Mouse (Mus musculus): Measurements from ENCODE around the gene Ramac. TPM values are rescaled to one million over a fixed set of nuclear protein-coding genes. Genes with fewer than 3 reads are reported as not detected.
A peak's percentile ranks its signal among the peaks of the same experiment; 100 is the strongest.

Gene Ramac
- polyA plus RNA-seq, 1 experiment from 2014 or later = 82.4 TPM

GRCm38 (mm10) chr7:81777667-81778218 is 15.0 kb downstream of the Ramac start:
- Histone ChIP-seq H3K4me1 (replicated peaks) (0 out of 2 replicates have a peak, but pooled peaks cover 5% of the 10 kb centered on the region), H3K36me3 (peaks cover 41% of the 10 kb centered on the region), H3K4me3 (no peak overlapping the region), H3K9ac (no peak overlapping the region), H3K4me2 (no peak overlapping the region), H3K27ac (ENCODE audit: poor library complexity, severe bottlenecking) (no peak overlapping the region), H3K9me3 (replicated peaks) (peaks cover 10% of the 10 kb centered on the region), H3K27me3 (replicated peaks) (no peaks in the 10 kb centered on the region)
- no peak for ATAC-seq (ENCODE audit: insufficient number of reproducible peaks, low FRiP score)
- 72% methylated on average over 10 of the region's 10 CpGs for WGBS

GRCm38 (mm10) chr7:81788536-81788935 is 25.8 kb downstream of the Ramac start:
- H3K27ac ChIP-seq (ENCODE audit: poor library complexity, severe bottlenecking) = peak overlapping the region; percentile 97
- H3K9me3 ChIP-seq (replicated peaks) = no peaks in the 10 kb centered on the region
- H3K4me3 ChIP-seq = peak overlapping the region; percentile 67
- H3K36me3 ChIP-seq = peaks cover 39% of the 10 kb centered on the region
- H3K9ac ChIP-seq = peak overlapping the region; percentile 80
- WGBS = 6% methylated on average over 5 of the region's 5 CpGs
- ATAC-seq (ENCODE audit: insufficient number of reproducible peaks, low FRiP score) = peak; percentile 59; the same call in 1 of the 2 replicates
- peaks cover 12% of the 10 kb centered on the region for H3K4me1 ChIP-seq (replicated peaks)
- peak overlapping the region; percentile 77 for H3K4me2 ChIP-seq
- H3K27me3 ChIP-seq (replicated peaks) = no peaks in the 10 kb centered on the region

- peak; percentile 92 for ATAC-seq (ENCODE audit: insufficient number of reproducible peaks, low FRiP score)
- no peaks in the 10 kb centered on the region for H3K9me3 ChIP-seq (replicated peaks)
- H3K4me1 ChIP-seq (replicated peaks) = peaks cover 12% of the 10 kb centered on the region
- no peaks in the 10 kb centered on the region for H3K27me3 ChIP-seq (replicated peaks)
- peak within 1 kb of the TSS; percentile 80 for H3K9ac ChIP-seq
- H3K36me3 ChIP-seq = peaks cover 44% of the 10 kb centered on the region
- peak within 1 kb of the TSS; percentile 67 for H3K4me3 ChIP-seq
- peak within 1 kb of the TSS; percentile 97 for H3K27ac ChIP-seq (ENCODE audit: poor library complexity, severe bottlenecking)
- WGBS = under 1% methylated on average over 38 of the region's 38 CpGs
- H3K4me2 ChIP-seq = peak within 1 kb of the TSS; percentile 77
Observed at GRCm38 (mm10) chr7:81789095-81789757, 26.5 kb downstream of the Ramac start, which contains the start of gene 3110040N11Rik. TSS of gene 3110040N11Rik (minus strand) at chr7:81789478.

GRCm38 (mm10) chr7:81806067-81806466 is 43.3 kb downstream of the Ramac start:
- peak overlapping the region; percentile 10; the same call in 1 of the 2 replicates for H3K9ac ChIP-seq
- H3K36me3 ChIP-seq = peaks cover 18% of the 10 kb centered on the region
- WGBS = 34% methylated on average over 5 of the region's 5 CpGs
- no peaks in the 10 kb centered on the region for H3K27me3 ChIP-seq (replicated peaks)
- no peak overlapping the region for H3K4me3 ChIP-seq
- no peak overlapping the region for H3K4me2 ChIP-seq
- no peaks in the 10 kb centered on the region for H3K9me3 ChIP-seq (replicated peaks)
- ATAC-seq (ENCODE audit: insufficient number of reproducible peaks, low FRiP score) = no peak
- peaks cover 6% of the 10 kb centered on the region for H3K4me1 ChIP-seq (replicated peaks)
- H3K27ac ChIP-seq (ENCODE audit: poor library complexity, severe bottlenecking) = 0 out of 2 replicates have a peak overlapping the region, but pooled peaks have one; percentile 21

Other genes starting within 250 kb of the Ramac start
- 65.0 and 65.8 TPM in 2 replicates for gene Fsd2, start 196.0 kb upstream of the Ramac start, polyA plus RNA-seq (2016; fragmentation: Nextera tagmentation; extraction: Ambion mirVana)
- gene Whamm, start 191.7 kb upstream of the Ramac start, polyA plus RNA-seq (2016; fragmentation: Nextera tagmentation; extraction: Ambion mirVana) = 6.9 and 7.6 TPM in 2 replicates
- 121 and 122 TPM in 2 replicates for gene Homer2, start 55.4 kb upstream of the Ramac start, polyA plus RNA-seq (2016; fragmentation: Nextera tagmentation; extraction: Ambion mirVana)
- gene 3110040N11Rik, start 26.6 kb downstream of the Ramac start, polyA plus RNA-seq (2016; fragmentation: Nextera tagmentation; extraction: Ambion mirVana) = 36.8 and 37.5 TPM in 2 replicates
- 111 and 114 TPM in 2 replicates for gene Btbd1, start 66.5 kb downstream of the Ramac start, polyA plus RNA-seq (2016; fragmentation: Nextera tagmentation; extraction: Ambion mirVana)
- not detected in 2 replicates for gene Gm10160, start 92.9 kb downstream of the Ramac start, polyA plus RNA-seq (2016; fragmentation: Nextera tagmentation; extraction: Ambion mirVana)
- gene Tm6sf1, start 96.1 kb downstream of the Ramac start, polyA plus RNA-seq (2016; fragmentation: Nextera tagmentation; extraction: Ambion mirVana) = 25.0 and 26.8 TPM in 2 replicates
- gene Hdgfl3, start 171.5 kb downstream of the Ramac start, polyA plus RNA-seq (2016; fragmentation: Nextera tagmentation; extraction: Ambion mirVana) = 15.1 and 15.2 TPM in 2 replicates
- gene Bnc1, start 229.4 kb downstream of the Ramac start, polyA plus RNA-seq (2016; fragmentation: Nextera tagmentation; extraction: Ambion mirVana) = 8.6 and 9.6 TPM in 2 replicates

Data from heart, embryonic 12.5 days (tissue).